Mouse (Mus musculus) liver, embryonic 16.5 days (tissue): ENCODE measurements around the gene Clta. TPM values are rescaled to one million over a fixed set of nuclear protein-coding genes. Genes with fewer than 3 reads are reported as not detected.
A peak's percentile ranks its signal among the peaks of the same experiment; 100 is the strongest.

Experiments used
- ATAC-seq: fragments of 200-750 bp; cut with Nextera tagmentation; 2 replicates; pipeline ENCODE4 v1.8.0; 2017; ENCODE audit warnings: low read depth, mild to moderate bottlenecking, moderate number of reproducible peaks, moderate library complexity
- H3K27ac ChIP-seq: fragments of 300-500 bp; sonication (generic); 2 replicates; pipeline ENCODE4 v1.5.1; 2014; ENCODE audit warnings: mild to moderate bottlenecking, low read length
- H3K27me3 ChIP-seq: fragments of 300-500 bp; sonication (generic); 2 replicates; pipeline ENCODE4 v1.6.1; 2014; ENCODE audit warnings: low read depth, low read length, mixed read lengths; ENCODE audit not compliant: control insufficient read depth, insufficient read depth
- H3K36me3 ChIP-seq: fragments of 300-500 bp; sonication (generic); 2 replicates; pipeline ENCODE4 v1.6.1; 2014; ENCODE audit warnings: mild to moderate bottlenecking; ENCODE audit not compliant: control insufficient read depth, insufficient read depth
- H3K4me1 ChIP-seq: fragments of 300-500 bp; sonication (generic); 2 replicates; pipeline ENCODE4 v1.6.1; 2014; ENCODE audit warnings: low read depth, low read length, mixed read lengths; ENCODE audit not compliant: control insufficient read depth
- H3K4me2 ChIP-seq: fragments of 300-500 bp; sonication (generic); 2 replicates; pipeline ENCODE4 v1.6.1; 2014; ENCODE audit warnings: low read depth, low read length, mixed read lengths
- H3K4me3 ChIP-seq: fragments of 300-500 bp; sonication (generic); 2 replicates; pipeline ENCODE4 v1.5.1; 2014; ENCODE audit warnings: low read depth, mild to moderate bottlenecking, low read length
- H3K9ac ChIP-seq: fragments of 300-500 bp; sonication (generic); 2 replicates; pipeline ENCODE4 v1.6.1; 2014; ENCODE audit warnings: low read depth, low read length
- H3K9me3 ChIP-seq: fragments of 300-500 bp; sonication (generic); replicated peaks from 2 replicates; pipeline ENCODE4 v1.6.1; 2016; ENCODE audit warnings: low read length; ENCODE audit not compliant: control insufficient read depth
- WGBS: fragments of 180-500 bp; shearing (Covaris S2); extraction: QIAGEN DNeasy Blood & Tissue Kit; methylation state at CpG from one replicate; pipeline ENCODE4 v1.1.7; 2014; ENCODE audit not compliant: insufficient replicate concordance; 5-methylcytosine and 5-hydroxymethylcytosine counted together
- polyA plus RNA-seq: library from polyadenylated mRNA; unstranded; fragments of >200 nt; fragmentation: Nextera tagmentation; extraction: Ambion mirVana; gene quantifications from 2 replicates; pipeline ENCODE4 v1.2.1, GENCODE M21; 2015

Gene Clta
- polyA plus RNA-seq, 1 experiment from 2014 or later = 101 TPM

GRCm38 (mm10) chr4:44071741-44072145 lies 67.5 kb downstream of the Clta start:
- peak overlapping the region; percentile 88 for H3K27ac ChIP-seq
- peak overlapping the region; percentile 95 for H3K4me2 ChIP-seq
- H3K36me3 ChIP-seq = no peaks in the 10 kb centered on the region
- no peaks in the 10 kb centered on the region for H3K27me3 ChIP-seq
- WGBS = under 1% methylated on average over 11 of the region's 11 CpGs
- H3K4me1 ChIP-seq = peaks cover 52% of the 10 kb centered on the region
- H3K9ac ChIP-seq = peak overlapping the region; percentile 85
- H3K9me3 ChIP-seq = no peaks in the 10 kb centered on the region
- H3K4me3 ChIP-seq = peak overlapping the region; percentile 95
- peak; percentile 33 for ATAC-seq

DNA sequence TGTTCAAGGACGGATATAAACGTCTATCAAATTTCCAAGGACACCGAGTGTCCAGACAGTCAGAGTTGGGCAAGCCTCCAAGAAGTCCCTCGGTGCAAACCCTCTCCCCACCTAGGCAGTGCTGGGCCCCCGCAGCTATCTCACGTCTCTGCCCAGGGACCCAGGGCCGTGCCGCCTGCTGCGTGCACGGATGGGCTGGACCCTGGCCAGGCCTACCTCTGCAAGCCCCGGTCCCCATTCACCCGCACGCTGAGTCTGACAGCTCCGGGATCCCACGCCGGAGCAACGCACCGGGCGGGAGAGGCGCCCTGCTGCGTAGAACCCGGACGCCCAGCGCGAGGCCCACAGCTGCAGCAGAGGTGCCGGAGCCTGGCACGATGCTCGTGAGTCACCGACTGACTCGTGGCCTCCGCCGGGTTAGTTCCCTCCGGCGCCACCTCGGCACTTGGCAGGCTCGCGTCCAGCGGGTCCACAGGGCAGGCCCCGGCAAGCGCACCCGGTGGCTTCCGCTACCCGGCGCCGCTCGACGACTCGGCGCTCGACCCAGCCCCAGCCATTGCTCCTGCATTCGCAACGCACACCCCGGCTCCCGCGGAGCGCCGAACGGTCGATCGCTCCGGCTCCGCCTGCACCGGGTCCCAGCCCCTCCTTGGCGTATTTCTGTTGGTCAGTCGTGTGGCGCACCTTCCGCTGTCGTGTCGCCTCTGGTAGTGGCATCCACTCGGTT lies 68.1 kb downstream of the Clta start:
- no peaks in the 10 kb centered on the region for H3K27me3 ChIP-seq
- peaks cover 50% of the 10 kb centered on the region for H3K4me1 ChIP-seq
- H3K27ac ChIP-seq = peak overlapping the region; percentile 88
- under 1% methylated on average over 70 of the region's 70 CpGs for WGBS
- peak overlapping the region; percentile 95 for H3K4me3 ChIP-seq
- H3K36me3 ChIP-seq = no peaks in the 10 kb centered on the region
- H3K9me3 ChIP-seq = no peaks in the 10 kb centered on the region
- peak overlapping the region; percentile 95 for H3K4me2 ChIP-seq
- peak overlapping the region; percentile 85 for H3K9ac ChIP-seq
- peak; percentile 91 for ATAC-seq

DNA sequence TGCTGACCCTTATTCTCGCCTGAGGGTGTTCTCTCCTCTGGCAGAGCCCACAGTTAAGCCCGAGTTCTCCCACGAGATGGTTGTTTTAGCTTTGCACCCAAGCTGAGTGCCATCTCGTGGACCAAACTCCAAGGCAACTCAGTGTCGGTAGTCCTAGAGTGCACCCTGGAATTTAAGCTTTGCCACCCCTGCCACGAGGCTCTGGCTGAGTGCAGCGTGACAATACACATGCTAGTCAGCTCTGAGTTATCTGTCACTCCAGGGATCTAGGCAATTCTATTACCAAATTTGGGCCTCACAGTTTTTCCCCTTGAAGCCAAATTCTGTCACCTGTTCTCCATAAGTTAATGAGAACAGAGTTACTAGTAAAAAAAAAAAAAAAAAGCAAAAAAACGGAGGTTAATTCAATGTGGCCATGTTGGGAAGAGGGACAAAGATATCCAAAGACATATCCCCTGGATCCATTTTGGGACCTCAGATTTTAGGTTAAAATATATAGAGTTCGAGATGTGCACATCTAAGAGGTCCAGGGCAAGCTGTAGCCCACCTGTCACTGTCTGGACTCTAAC lies 68.7 kb downstream of the Clta start:
- H3K4me3 ChIP-seq = peak overlapping the region; percentile 95
- WGBS = 7% methylated on average over 9 of the region's 9 CpGs
- peak overlapping the region; percentile 95 for H3K4me2 ChIP-seq
- no peaks in the 10 kb centered on the region for H3K27me3 ChIP-seq
- no peaks in the 10 kb centered on the region for H3K36me3 ChIP-seq
- peak; percentile 55 for ATAC-seq
- H3K27ac ChIP-seq = peak overlapping the region; percentile 86
- H3K4me1 ChIP-seq = peaks cover 44% of the 10 kb centered on the region
- peak overlapping the region; percentile 85 for H3K9ac ChIP-seq
- no peaks in the 10 kb centered on the region for H3K9me3 ChIP-seq

GRCm38 (mm10) chr4:44073799-44074198 lies 69.5 kb downstream of the Clta start:
- Histone ChIP-seq H3K9ac (no peak overlapping the region), H3K4me2 (peak overlapping the region; percentile 95; the same call in 1 of the 2 replicates), H3K9me3 (no peaks in the 10 kb centered on the region), H3K36me3 (no peaks in the 10 kb centered on the region), H3K4me1 (peaks cover 37% of the 10 kb centered on the region), H3K4me3 (no peak overlapping the region), H3K27ac (peak overlapping the region; percentile 86), H3K27me3 (no peaks in the 10 kb centered on the region)
- ATAC-seq = no peak
- 69% methylated on average over 3 of the region's 3 CpGs for WGBS

- WGBS = 28% methylated on average over 4 of the region's 4 CpGs
- Histone ChIP-seq H3K27me3 (no peaks in the 10 kb centered on the region), H3K4me2 (no peak overlapping the region), H3K27ac (no peak overlapping the region), H3K36me3 (no peaks in the 10 kb centered on the region), H3K4me3 (no peak overlapping the region), H3K9ac (no peak overlapping the region), H3K9me3 (no peaks in the 10 kb centered on the region), H3K4me1 (peaks cover 37% of the 10 kb centered on the region)
- ATAC-seq = no peak
Measured at GRCm38 (mm10) chr4:44074422-44074821, 70.2 kb downstream of the Clta start.

- Histone ChIP-seq H3K27ac (no peak overlapping the region), H3K27me3 (no peaks in the 10 kb centered on the region), H3K9ac (no peak overlapping the region), H3K4me1 (peaks cover 13% of the 10 kb centered on the region), H3K4me3 (no peak overlapping the region), H3K4me2 (no peak overlapping the region), H3K9me3 (no peaks in the 10 kb centered on the region), H3K36me3 (no peaks in the 10 kb centered on the region)
- WGBS = 71% methylated on average over 7 of the region's 7 CpGs
- no peak for ATAC-seq
Measured at GRCm38 (mm10) chr4:44078358-44078933, 74.2 kb downstream of the Clta start.

Other genes starting within 250 kb of the Clta start
- gene Olfr159, start 233.4 kb upstream of the Clta start, polyA plus RNA-seq = not detected in 2 replicates
- not detected in 2 replicates for gene Olfr156, start 180.6 kb upstream of the Clta start, polyA plus RNA-seq
- not detected in 2 replicates for gene Olfr157, start 164.3 kb upstream of the Clta start, polyA plus RNA-seq
- not detected in 2 replicates for gene Olfr155, start 152.9 kb upstream of the Clta start, polyA plus RNA-seq
- gene Reck, start 128.9 kb upstream of the Clta start, polyA plus RNA-seq = 1.7 and 2.1 TPM in 2 replicates
- gene Glipr2, start 47.1 kb upstream of the Clta start, polyA plus RNA-seq = 60.5 and 66.1 TPM in 2 replicates
- gene Ccin, start 21.0 kb upstream of the Clta start, polyA plus RNA-seq = not detected in 2 replicates
- 32.2 and 36.2 TPM in 2 replicates for gene Gne, start 79.7 kb downstream of the Clta start, polyA plus RNA-seq
- gene Rnf38, start 229.3 kb downstream of the Clta start, polyA plus RNA-seq = 9.5 and 12.1 TPM in 2 replicates